Mouse (Mus musculus): Measurements from ENCODE around the gene Stk38. TPM values are rescaled to one million over a fixed set of nuclear protein-coding genes. Genes with fewer than 3 reads are reported as not detected.
A peak's percentile ranks its signal among the peaks of the same experiment; 100 is the strongest.

Stk38 gene
- total and polyA plus RNA-seq, 3 experiments: 29.0 to 56.4 (median 56.0) TPM

DNA sequence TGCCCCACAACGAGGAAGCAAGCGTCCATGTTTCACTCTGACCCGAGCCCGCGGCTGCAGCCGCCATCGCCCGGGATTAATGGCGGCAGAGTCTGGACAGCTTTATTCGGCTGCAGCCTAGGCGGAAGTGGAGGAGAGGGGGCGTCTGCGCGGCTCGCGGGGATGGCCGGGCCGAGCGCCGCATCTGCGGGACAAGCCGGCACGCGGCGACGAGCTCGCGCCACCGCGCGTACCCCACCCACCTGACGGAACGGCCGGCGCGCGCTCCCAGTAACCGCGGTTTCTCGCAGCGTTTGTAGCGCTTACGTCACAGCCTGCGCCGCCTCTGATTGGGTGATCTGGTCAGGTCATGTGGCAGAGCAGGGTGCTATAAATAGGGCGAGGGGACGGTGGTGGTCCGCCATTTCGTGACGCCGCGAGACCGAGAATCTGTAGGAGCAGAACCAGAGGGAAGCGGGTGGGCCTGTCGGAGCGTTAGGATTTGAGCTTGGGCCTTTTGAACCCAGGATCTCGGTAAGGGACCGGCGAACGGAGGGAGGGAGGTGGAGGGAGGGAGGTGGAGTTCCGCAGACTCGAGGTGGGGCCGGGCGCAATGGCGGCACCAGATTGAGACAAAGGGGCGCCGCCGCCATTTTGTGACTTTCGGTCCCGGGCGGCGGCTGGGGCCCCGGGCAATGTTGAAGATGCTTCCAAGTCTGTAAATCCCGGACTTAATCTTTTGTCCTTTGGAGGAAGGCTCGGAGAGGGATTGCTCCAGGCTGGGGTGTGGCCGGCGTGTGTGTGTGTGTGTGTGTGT is 24.7 kb upstream of the Stk38 start, which contains the start of gene Srsf3:
Srsf3 (plus strand) TSS at position 355 of the 796 bp plus-strand sequence.
- Histone ChIP-seq H3K9me3 (replicated peaks; ENCODE audit: low read length) (no peaks in the 10 kb centered on the region), H3K27ac (ENCODE audit: insufficient read depth, low read depth) (peak within 1 kb of the TSS; percentile 91), H3K36me3 (replicated peaks in 1 of 2; ENCODE audit: control insufficient read depth in 1 of 2, insufficient read depth in 1 of 2, low read length in 1 of 2) (peaks cover 11 to 24% of the 10 kb centered on the region in 2 experiments), H3K4me3 (replicated peaks in 1 of 3; ENCODE audit: low read depth in 2 of 3, low read length in 2 of 3, poor library complexity in 1 of 3) (peak within 1 kb of the TSS; percentile 73 to 91 (median 76)), H3K4me2 (ENCODE audit: insufficient read depth, low read depth, poor library complexity, severe bottlenecking) (peak within 1 kb of the TSS; percentile 84), H3K79me2 (replicated peaks; ENCODE audit: control insufficient read depth, extremely low read depth, insufficient read depth, poor library complexity, severe bottlenecking) (peaks cover 48% of the 10 kb centered on the region), H3K9ac (ENCODE audit: insufficient read depth, low read depth) (peak within 1 kb of the TSS; percentile 99), H3K4me1 (ENCODE audit: control insufficient read depth in 1 of 2, insufficient read depth in 2 of 2) (peaks cover under 1 to 16% of the 10 kb centered on the region in 2 experiments; a peak in 3 of 4 replicates), H3K27me3 (replicated peaks) (no peaks in the 10 kb centered on the region)
- dilution Hi-C loops (cut with MboI; ENCODE audit: extremely low pct_ligation_motif_present, extremely low pct_unique_long_range_greater_than_20kb, low sequenced_read_pairs): no loop called here
- in situ Hi-C loops (cut with MboI; ENCODE audit: low pct_ligation_motif_present, low pct_unique_long_range_greater_than_20kb, low sequenced_read_pairs): no loop called here
- peak; percentile 98 for DNase-seq (ENCODE audit: extremely low read depth)
- TF ChIP-seq MYC (IDR thresholded peaks at IDR 0.05; ENCODE audit: low read depth, low read length) (no peak; the same call in 1 of the 2 replicates), ELF1 (IDR thresholded peaks at IDR 0.05; ENCODE audit: low read depth, low read length) (peak; percentile 88), MAZ (IDR thresholded peaks at IDR 0.05; ENCODE audit: low read depth, low read length) (no peak), HCFC1 (IDR thresholded peaks at IDR 0.05; ENCODE audit: low read depth, low read length) (peak; percentile 74), CHD1 (IDR thresholded peaks at IDR 0.05; ENCODE audit: low read depth, low read length) (no peak; the same call in 1 of the 2 replicates), IRF4 (IDR thresholded peaks at IDR 0.05; ENCODE audit: low read depth, low read length) (no peak), E2F4 (IDR thresholded peaks at IDR 0.05; ENCODE audit: insufficient replicate concordance, low read depth, low read length) (no peak), CTCF (conservative IDR thresholded peaks at IDR 0.05 in 1 of 2, IDR thresholded peaks at IDR 0.05 in 1 of 2; ENCODE audit: low read depth in 2 of 2, low read length in 2 of 2) (no peak), MXI1 (IDR thresholded peaks at IDR 0.05; ENCODE audit: low read depth, low read length) (peak; percentile 88; the same call in 1 of the 2 replicates), MAX (IDR thresholded peaks at IDR 0.05; ENCODE audit: low read length) (no peak; the same call in 1 of the 2 replicates), CHD2 (IDR thresholded peaks at IDR 0.05; ENCODE audit: low read length) (peak; percentile 95), EP300 (IDR thresholded peaks at IDR 0.05; ENCODE audit: low read length) (no peak), ZMIZ1 (IDR thresholded peaks at IDR 0.05; ENCODE audit: low read depth, low read length) (peak; percentile 98), TBP (conservative IDR thresholded peaks at IDR 0.05; ENCODE audit: low read depth, low read length) (peak; percentile 96), USF1 (IDR thresholded peaks at IDR 0.05; ENCODE audit: low read depth, low read length) (peak; percentile 93), NELFE (IDR thresholded peaks at IDR 0.05; ENCODE audit: low read depth, low read length) (peak; percentile 99), UBTF (IDR thresholded peaks at IDR 0.05; ENCODE audit: low read depth, low read length) (no peak; the same call in 1 of the 2 replicates), RAD21 (IDR thresholded peaks at IDR 0.05; ENCODE audit: low read depth, low read length) (no peak), BHLHE40 (IDR thresholded peaks at IDR 0.05; ENCODE audit: low read depth, low read length) (no peak; the same call in 1 of the 2 replicates), NRF1 (IDR thresholded peaks at IDR 0.05; ENCODE audit: low read depth, low read length) (peak; percentile 62), ZC3H11A (IDR thresholded peaks at IDR 0.05; ENCODE audit: low read depth, low read length) (no peak; the same call in 1 of the 2 replicates), POLR2A (IDR thresholded peaks at IDR 0.05; ENCODE audit: low read depth, low read length) (peak; percentile 99), SIN3A (IDR thresholded peaks at IDR 0.05; ENCODE audit: low read length) (no peak; the same call in 1 of the 2 replicates), MEF2A (IDR thresholded peaks at IDR 0.05; ENCODE audit: borderline replicate concordance, low read depth, low read length) (no peak; the same call in 1 of the 2 replicates), GABPA (IDR thresholded peaks at IDR 0.05; ENCODE audit: insufficient replicate concordance, low read depth, low read length) (no peak), ZNF384 (IDR thresholded peaks at IDR 0.05; ENCODE audit: low read depth, low read length) (no peak; the same call in 1 of the 2 replicates), ZKSCAN1 (IDR thresholded peaks at IDR 0.05; ENCODE audit: borderline replicate concordance, low read depth, low read length) (no peak), JUN (IDR thresholded peaks at IDR 0.05; ENCODE audit: insufficient read depth, low read depth, low read length) (no peak), KAT2A (IDR thresholded peaks at IDR 0.05; ENCODE audit: insufficient replicate concordance, low read length) (no peak), TCF12 (IDR thresholded peaks at IDR 0.05; ENCODE audit: low read depth, low read length) (peak; percentile 87), PAX5 (IDR thresholded peaks at IDR 0.05; ENCODE audit: low read length) (no peak), USF2 (conservative IDR thresholded peaks at IDR 0.05; ENCODE audit: low read depth, low read length) (peak; percentile 84), POLR2AphosphoS2 (IDR thresholded peaks at IDR 0.05; ENCODE audit: low read depth, low read length) (peak; percentile 98), RCOR1 (conservative IDR thresholded peaks at IDR 0.05; ENCODE audit: low read depth, low read length) (no peak)

Measured in CH12.LX (cell line).